Mouse (Mus musculus) cerebellum, postnatal 36 days (tissue): Measurements from ENCODE around the gene Itga5.
"Not testable (repeated sequence)": the region's sequence is repeated elsewhere in the genome, so short reads cannot be mapped to it uniquely, and the experiment has no call there.

ENCODE experiments used
- DNase-seq, 2 experiments: peaks; one replicate each; pipeline ENCODE4 v3.0.0; 2021 to 2022; ENCODE audit warnings: mixed read lengths in 2 of 2

The Itga5 gene

GRCm38 (mm10) chr15:103366376-103367149 is at the start of gene Itga5:
Gene Itga5 (minus strand): TSS chr15:103366763.
- DNase-seq = no peak

- not testable (repeated sequence) for DNase-seq
Observed at GRCm38 (mm10) chr15:103405586-103405985, 39.0 kb upstream of the Itga5 start.

GRCm38 (mm10) chr15:103401361-103401760 is 34.8 kb upstream of the Itga5 start:
- DNase-seq = no peak

- no peak for DNase-seq
Observed at GRCm38 (mm10) chr15:103393577-103393976, 27.0 kb upstream of the Itga5 start.

GRCm38 (mm10) chr15:103388556-103389145 is 22.1 kb upstream of the Itga5 start:
- DNase-seq = no peak

GRCm38 (mm10) chr15:103383771-103384488 is 17.4 kb upstream of the Itga5 start:
- DNase-seq = no peak

- no peak for DNase-seq
Observed at GRCm38 (mm10) chr15:103382795-103383406, 16.3 kb upstream of the Itga5 start.

GRCm38 (mm10) chr15:103382075-103382474 is 15.5 kb upstream of the Itga5 start:
- DNase-seq = no peak

GRCm38 (mm10) chr15:103378665-103379356 is 12.2 kb upstream of the Itga5 start:
- DNase-seq = no peak

GRCm38 (mm10) chr15:103377752-103378664 is 11.4 kb upstream of the Itga5 start:
- no peak for DNase-seq

GRCm38 (mm10) chr15:103376837-103377269 is 10.3 kb upstream of the Itga5 start:
- no peak for DNase-seq

GRCm38 (mm10) chr15:103375112-103375800 is 8.7 kb upstream of the Itga5 start:
- DNase-seq = no peak

- no peak for DNase-seq
Observed at GRCm38 (mm10) chr15:103372461-103372860, 5.9 kb upstream of the Itga5 start.

GRCm38 (mm10) chr15:103371741-103372140 is 5.2 kb upstream of the Itga5 start:
- no peak for DNase-seq

- no peak for DNase-seq
Observed at GRCm38 (mm10) chr15:103371208-103371607, 4.6 kb upstream of the Itga5 start.

GRCm38 (mm10) chr15:103370462-103370861 is 3.9 kb upstream of the Itga5 start:
- no peak for DNase-seq

GRCm38 (mm10) chr15:103369123-103369522 is 2.6 kb upstream of the Itga5 start:
- no peak for DNase-seq

- DNase-seq = no peak
Observed at GRCm38 (mm10) chr15:103368179-103368940, 1.8 kb upstream of the Itga5 start.

GRCm38 (mm10) chr15:103365471-103366375 is 840 bp downstream of the Itga5 start:
- no peak for DNase-seq
